Mouse (Mus musculus) MEL (cell line): ENCODE results near the gene Smo. TPM values are rescaled to one million over a fixed set of nuclear protein-coding genes. Genes with fewer than 3 reads are reported as not detected.

Source experiments
- DNase-seq: peaks from one replicate; pipeline ENCODE4 v3.0.0; 2011; ENCODE audit warnings: low read depth, low spot score
- H3K27ac ChIP-seq: 2 replicates; pipeline ENCODE4 v1.5.1; 2012; ENCODE audit warnings: low read depth, mild to moderate bottlenecking, control low read depth, low read length, moderate library complexity; ENCODE audit not compliant: control insufficient read depth
- H3K27me3 ChIP-seq, 2 experiments: fragments of 150-350 bp in 1 of 2; sonication (generic) in 1 of 2; 2 replicates each; pipeline ENCODE4 v1.6.1; 2012; ENCODE audit warnings: low read length in 2 of 2, mild to moderate bottlenecking in 2 of 2, improper control_type of control experiment in 1 of 2, moderate library complexity in 1 of 2; ENCODE audit not compliant: insufficient read depth in 2 of 2, control insufficient read depth in 1 of 2
- H3K36me3 ChIP-seq, 2 experiments: 2 replicates each; pipeline ENCODE4 v1.6.1; 2012 to 2014; ENCODE audit warnings: low read length in 2 of 2, improper control_type of control experiment in 1 of 2, inconsistent platforms in 1 of 2, mild to moderate bottlenecking in 1 of 2; ENCODE audit not compliant: insufficient read depth in 2 of 2, control insufficient read depth in 1 of 2
- H3K4me1 ChIP-seq, 2 experiments: fragments of 150-350 bp in 1 of 2; sonication (generic) in 1 of 2; 2 replicates each; pipeline ENCODE4 v1.6.1; 2012; ENCODE audit warnings: low read length in 2 of 2, improper control_type of control experiment in 1 of 2, mild to moderate bottlenecking in 1 of 2; ENCODE audit not compliant: insufficient read depth in 2 of 2, control insufficient read depth in 1 of 2
- H3K4me3 ChIP-seq, 2 experiments: fragments of 150-350 bp in 1 of 2; sonication (generic) in 1 of 2; 2 replicates each; pipeline ENCODE4 v1.5.1; 2012; ENCODE audit warnings: low read depth in 2 of 2, low read length in 2 of 2, mild to moderate bottlenecking in 2 of 2, moderate library complexity in 2 of 2, control low read depth in 1 of 2, improper control_type of control experiment in 1 of 2; ENCODE audit not compliant: control insufficient read depth in 1 of 2, insufficient read depth in 1 of 2
- H3K79me2 ChIP-seq: 2 replicates; pipeline ENCODE4 v1.6.1; 2012; ENCODE audit warnings: mild to moderate bottlenecking, low read length, moderate library complexity; ENCODE audit not compliant: control insufficient read depth, poor library complexity, insufficient read depth
- H3K9ac ChIP-seq: 2 replicates; pipeline ENCODE4 v1.6.1; 2012; ENCODE audit warnings: low read depth, mild to moderate bottlenecking, control low read depth, low read length, moderate library complexity; ENCODE audit not compliant: control insufficient read depth, poor library complexity, severe bottlenecking
- H3K9me3 ChIP-seq: fragments of 150-350 bp; sonication (generic); replicated peaks from 2 replicates; pipeline ENCODE4 v1.6.1; 2012; ENCODE audit warnings: mild to moderate bottlenecking, low read length, improper control_type of control experiment, moderate library complexity; ENCODE audit not compliant: insufficient read depth
- BHLHE40 ChIP-seq: IDR thresholded peaks from 2 replicates; pipeline ENCODE4 v1.6.1; 2012; ENCODE audit warnings: low read depth, mild to moderate bottlenecking, inconsistent platforms, low read length, improper control_type of control experiment, borderline replicate concordance
- CHD2 ChIP-seq: IDR thresholded peaks from 2 replicates; pipeline ENCODE4 v1.6.1; 2011; ENCODE audit warnings: low read length, improper control_type of control experiment
- CTCF ChIP-seq, 3 experiments: IDR thresholded peaks in 2 of 3; conservative IDR thresholded peaks in 1 of 3; 2 replicates each; pipeline ENCODE4 v1.5.1; 2011 to 2012; ENCODE audit warnings: low read length in 3 of 3, low read depth in 2 of 3, mild to moderate bottlenecking in 2 of 3, improper control_type of control experiment in 1 of 3, inconsistent platforms in 1 of 3, mixed read lengths in 1 of 3, moderate library complexity in 1 of 3; ENCODE audit not compliant: control insufficient read depth in 1 of 3, insufficient read depth in 1 of 3, poor library complexity in 1 of 3, severe bottlenecking in 1 of 3
- ELF1 ChIP-seq: IDR thresholded peaks from 2 replicates; pipeline ENCODE4 v1.6.1; 2014; ENCODE audit warnings: low read depth, mild to moderate bottlenecking, inconsistent platforms, low read length, improper control_type of control experiment, moderate library complexity
- EP300 ChIP-seq, 2 experiments: IDR thresholded peaks; 2 replicates each; pipeline ENCODE4 v1.6.1; 2011; ENCODE audit warnings: improper control_type of control experiment in 2 of 2, low read length in 2 of 2, low read depth in 1 of 2, mild to moderate bottlenecking in 1 of 2
- GABPA ChIP-seq: IDR thresholded peaks from 2 replicates; pipeline ENCODE4 v1.6.1; 2012; ENCODE audit warnings: low read depth, mild to moderate bottlenecking, inconsistent platforms, low read length, improper control_type of control experiment, moderate library complexity
- GATA1 ChIP-seq: IDR thresholded peaks from 2 replicates; pipeline ENCODE4 v1.6.1; 2011; ENCODE audit warnings: low read depth, low read length, improper control_type of control experiment
- HCFC1 ChIP-seq: IDR thresholded peaks from 2 replicates; pipeline ENCODE4 v1.6.1; 2012; ENCODE audit warnings: low read depth, mild to moderate bottlenecking, inconsistent platforms, low read length, improper control_type of control experiment, moderate library complexity
- KAT2A ChIP-seq: conservative IDR thresholded peaks from 2 replicates; pipeline ENCODE4 v1.6.1; 2012; ENCODE audit warnings: low read depth, low read length, improper control_type of control experiment, inconsistent platforms
- MXI1 ChIP-seq: IDR thresholded peaks from 2 replicates; pipeline ENCODE4 v1.6.1; 2011; ENCODE audit warnings: mild to moderate bottlenecking, low read depth, low read length, improper control_type of control experiment
- MYC ChIP-seq: IDR thresholded peaks from 2 replicates; pipeline ENCODE4 v1.6.1; 2011; ENCODE audit warnings: low read depth, mild to moderate bottlenecking, low read length, improper control_type of control experiment, moderate library complexity
- NELFE ChIP-seq: IDR thresholded peaks from 2 replicates; pipeline ENCODE4 v1.6.1; 2011; ENCODE audit warnings: low read depth, low read length, improper control_type of control experiment
- POLR2AphosphoS2 ChIP-seq: IDR thresholded peaks from 2 replicates; pipeline ENCODE4 v1.6.1; 2011; ENCODE audit warnings: low read length, improper control_type of control experiment
- RCOR1 ChIP-seq: IDR thresholded peaks from 2 replicates; pipeline ENCODE4 v1.6.1; 2012; ENCODE audit warnings: low read depth, mild to moderate bottlenecking, inconsistent platforms, low read length, improper control_type of control experiment
- SIN3A ChIP-seq: IDR thresholded peaks from 2 replicates; pipeline ENCODE4 v1.6.1; 2012; ENCODE audit warnings: low read length, improper control_type of control experiment, inconsistent platforms
- USF2 ChIP-seq, 2 experiments: IDR thresholded peaks; 2 replicates each; pipeline ENCODE4 v1.6.1; 2011 to 2012; ENCODE audit warnings: improper control_type of control experiment in 2 of 2, low read length in 2 of 2, borderline replicate concordance in 1 of 2, inconsistent platforms in 1 of 2, low read depth in 1 of 2, mild to moderate bottlenecking in 1 of 2; ENCODE audit not compliant: insufficient read depth in 1 of 2
- ZC3H11A ChIP-seq: IDR thresholded peaks from 2 replicates; pipeline ENCODE4 v1.6.1; 2012; ENCODE audit warnings: low read depth, mild to moderate bottlenecking, inconsistent platforms, low read length, improper control_type of control experiment
- ZMIZ1 ChIP-seq: IDR thresholded peaks from 2 replicates; pipeline ENCODE4 v1.6.1; 2012; ENCODE audit warnings: low read depth, mild to moderate bottlenecking, inconsistent platforms, low read length, improper control_type of control experiment, moderate library complexity
- ZNF384 ChIP-seq: IDR thresholded peaks from 2 replicates; pipeline ENCODE4 v1.6.1; 2012; ENCODE audit warnings: low read depth, mild to moderate bottlenecking, inconsistent platforms, low read length, improper control_type of control experiment
- polyA plus RNA-seq, 2 experiments: library from polyadenylated mRNA; stranded (reverse) in 1 of 2; unstranded in 1 of 2; fragments of >175 nt in 1 of 2; fragments of >200 nt in 1 of 2; gene quantifications; 2 replicates each; pipeline versions ENCODE4 v1.2.1 to v1.2.4; 2012; ENCODE audit warnings: low replicate concordance in 2 of 2, low read depth in 1 of 2; ENCODE audit not compliant: insufficient read length in 2 of 2, insufficient read depth in 1 of 2, missing spikeins in 1 of 2
- total RNA-seq: library from RNA; depleted of rRNA; stranded (reverse); fragments of 300-350 nt; gene quantifications from 2 replicates; pipeline ENCODE4 v1.2.3, GENCODE M21; 2012

Gene Smo
- total and polyA plus RNA-seq, 3 experiments, result 62.6 to 83.7 TPM; not detected in 1

DNA sequence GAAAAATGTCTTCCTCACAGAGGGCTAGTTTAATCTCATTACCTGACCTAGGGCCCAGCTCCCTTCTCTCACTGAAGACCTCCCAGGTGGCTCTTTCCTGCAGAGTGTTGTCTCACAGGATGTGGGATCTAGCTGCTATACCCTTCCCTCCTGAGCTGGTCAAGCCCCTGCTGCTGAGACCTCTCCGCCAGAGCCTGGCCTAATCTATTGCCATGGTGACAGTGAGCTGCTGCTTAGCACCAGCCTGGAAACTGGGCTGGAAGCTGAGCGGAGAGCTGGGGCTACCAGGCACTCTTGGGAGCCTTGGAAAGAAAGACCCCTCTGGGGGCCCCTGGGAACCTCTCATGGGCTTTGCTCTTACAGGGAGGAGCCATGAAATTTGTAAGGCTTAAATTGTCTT is 27.4 kb upstream of the Smo start:
- H3K9me3 ChIP-seq, result no peaks in the 10 kb centered on the region
- no peak for DNase-seq
- H3K4me3 ChIP-seq, result no peak overlapping the region
- no peak overlapping the region for H3K9ac ChIP-seq
- no peaks in the 10 kb centered on the region for H3K27me3 ChIP-seq
- no peak overlapping the region for H3K27ac ChIP-seq
- peaks cover 0 to 15% of the 10 kb centered on the region in 2 experiments; a peak in 2 of 4 replicates for H3K36me3 ChIP-seq
- TF ChIP-seq SIN3A (no peak), USF2 (IDR thresholded peaks at IDR 0.05; ENCODE audit: borderline replicate concordance in 1 of 2, insufficient read depth in 1 of 2, low read depth in 1 of 2, low read length in 2 of 2) (no peak), ZNF384 (no peak), MXI1 (no peak), NELFE (no peak), EP300 (IDR thresholded peaks at IDR 0.05; ENCODE audit: low read depth in 1 of 2, low read length in 2 of 2) (no peak), BHLHE40 (no peak), KAT2A (no peak), CTCF (IDR thresholded peaks at IDR 0.05 in 2 of 3, conservative IDR thresholded peaks at IDR 0.05 in 1 of 3; ENCODE audit: control insufficient read depth in 1 of 3, insufficient read depth in 1 of 3, low read depth in 2 of 3, low read length in 3 of 3, poor library complexity in 1 of 3, severe bottlenecking in 1 of 3) (no peak), ELF1 (no peak), CHD2 (no peak), POLR2AphosphoS2 (no peak), ZMIZ1 (no peak), HCFC1 (no peak), GATA1 (no peak), RCOR1 (no peak), ZC3H11A (no peak)
- TF ChIP-seq, all 39 proteins: peak for 0
- Histone ChIP-seq H3K79me2 (peaks cover 14% of the 10 kb centered on the region), H3K4me1 (peaks cover 14 to 18% of the 10 kb centered on the region in 2 experiments)

DNA sequence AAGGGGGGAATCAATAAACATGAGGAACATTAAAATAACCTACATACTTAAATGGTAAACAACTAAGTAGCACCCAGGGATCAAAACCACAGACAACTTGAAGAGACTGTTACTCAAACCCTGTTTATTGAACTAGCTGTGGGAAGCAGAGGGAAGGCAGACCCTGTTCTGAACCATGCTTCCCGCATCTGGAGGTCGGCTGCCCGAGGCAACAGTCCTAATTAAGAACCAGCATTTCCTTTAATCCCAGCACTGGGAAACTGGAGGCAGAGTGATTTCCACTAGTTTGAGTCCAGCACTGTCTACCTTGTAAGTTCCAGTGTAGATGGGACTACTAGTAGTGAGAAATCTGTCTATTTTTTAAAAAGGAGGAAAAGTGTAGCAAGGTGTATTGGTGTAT is 24.0 kb upstream of the Smo start:
- H3K36me3 ChIP-seq, result peaks cover 0 to 2% of the 10 kb centered on the region in 2 experiments; a peak in 1 of 4 replicates

More for the DNA sequence above, 24.0 kb upstream of the Smo start:
- H3K27me3 ChIP-seq, result no peaks in the 10 kb centered on the region
- DNase-seq, result no peak
- H3K9me3 ChIP-seq, result no peaks in the 10 kb centered on the region
- no peak overlapping the region for H3K4me3 ChIP-seq
- no peaks in the 10 kb centered on the region; the same call in 1 of the 2 replicates for H3K79me2 ChIP-seq
- H3K4me1 ChIP-seq, result no peaks in the 10 kb centered on the region
- no peak overlapping the region for H3K9ac ChIP-seq
- H3K27ac ChIP-seq, result no peak overlapping the region
- TF ChIP-seq GABPA (no peak), MYC (no peak)
